Mouse (Mus musculus) limb, embryonic 10.5 days (tissue): Measurements from ENCODE around the gene Yae1d1. TPM values are rescaled to one million over a fixed set of nuclear protein-coding genes. Genes with fewer than 3 reads are reported as not detected.
"Not testable (repeated sequence)": the region's sequence is repeated elsewhere in the genome, so short reads cannot be mapped to it uniquely, and the experiment has no call there.

Experiments used
- DNase-seq: peaks from one replicate; pipeline ENCODE4 v3.0.0-alpha.2; 2017; ENCODE audit warnings: low spot score
- H3K27ac ChIP-seq: fragments of 300-500 bp; sonication (generic); 2 replicates; pipeline ENCODE4 v1.5.1; 2016; ENCODE audit warnings: mild to moderate bottlenecking
- H3K27me3 ChIP-seq: fragments of 300-500 bp; sonication (generic); 2 replicates; pipeline ENCODE4 v1.6.1; 2016; ENCODE audit warnings: low read depth, mild to moderate bottlenecking; ENCODE audit not compliant: poor library complexity, severe bottlenecking
- H3K36me3 ChIP-seq: fragments of 300-500 bp; sonication (generic); 2 replicates; pipeline ENCODE4 v1.6.1; 2016; ENCODE audit warnings: mild to moderate bottlenecking, moderate library complexity
- H3K4me1 ChIP-seq: fragments of 300-500 bp; sonication (generic); 2 replicates; pipeline ENCODE4 v1.6.1; 2016
- H3K4me3 ChIP-seq: fragments of 300-500 bp; sonication (generic); 2 replicates; pipeline ENCODE4 v1.5.1; 2016; ENCODE audit warnings: mild to moderate bottlenecking, moderate library complexity
- H3K9me3 ChIP-seq: fragments of 300-500 bp; sonication (generic); replicated peaks from 2 replicates; pipeline ENCODE4 v1.6.1; 2016; ENCODE audit warnings: mild to moderate bottlenecking
- WGBS: fragments of 180-500 bp; shearing (Covaris S2); methylation state at CpG from one replicate; pipeline ENCODE4 v1.1.7; 2016; 5-methylcytosine and 5-hydroxymethylcytosine counted together
- polyA plus RNA-seq: library from polyadenylated mRNA; unstranded; fragments of >200 nt; fragmentation: Nextera tagmentation; extraction: Ambion mirVana; gene quantifications from 2 replicates; pipeline ENCODE4 v1.2.1, GENCODE M21; 2016

The Yae1d1 gene
- polyA plus RNA-seq, 1 experiment from 2014 or later: 87.6 TPM

DNA sequence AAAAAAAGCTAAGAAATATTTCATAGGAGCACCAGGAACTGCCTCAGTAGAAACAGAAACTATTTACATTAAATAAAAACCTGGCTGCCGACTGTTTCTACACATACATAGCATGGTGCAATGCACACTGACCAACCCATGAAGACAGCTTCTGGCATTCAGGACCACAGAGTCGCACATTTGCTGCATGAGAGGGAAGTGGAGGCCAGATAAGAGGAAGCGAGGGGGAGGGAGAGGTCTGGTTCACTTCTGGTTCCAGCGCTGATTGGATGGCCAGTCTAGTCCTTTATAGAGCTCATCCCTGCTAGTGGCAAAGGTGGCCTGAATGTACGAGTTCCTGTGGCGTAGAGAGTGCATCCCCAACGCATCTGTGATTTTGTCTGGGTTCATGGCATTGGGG is 32.5 kb downstream of the Yae1d1 start:
- Histone ChIP-seq H3K27ac (no peak overlapping the region), H3K4me3 (no peak overlapping the region), H3K36me3 (no peaks in the 10 kb centered on the region), H3K9me3 (no peaks in the 10 kb centered on the region), H3K4me1 (no peaks in the 10 kb centered on the region), H3K27me3 (no peaks in the 10 kb centered on the region)
- no peak for DNase-seq
- WGBS: 88% methylated on average over 7 of the region's 7 CpGs

- Histone ChIP-seq H3K27ac (no peak overlapping the region), H3K4me3 (no peak overlapping the region), H3K4me1 (no peaks in the 10 kb centered on the region), H3K9me3 (no peaks in the 10 kb centered on the region), H3K27me3 (no peaks in the 10 kb centered on the region), H3K36me3 (no peaks in the 10 kb centered on the region)
- 69% methylated on average over 1 of the region's 1 CpGs for WGBS
- no peak for DNase-seq
Measured at GRCm38 (mm10) chr13:17954282-17954681, 38.9 kb downstream of the Yae1d1 start.

- H3K4me1 ChIP-seq, H3K36me3 ChIP-seq, H3K4me3 ChIP-seq, H3K27me3 ChIP-seq, DNase-seq, H3K27ac ChIP-seq, H3K9me3 ChIP-seq: not testable (repeated sequence)
- 94% methylated on average over 8 of the region's 8 CpGs for WGBS
Measured at GRCm38 (mm10) chr13:17950581-17950980, 42.6 kb downstream of the Yae1d1 start.

- no peak overlapping the region for H3K4me3 ChIP-seq
- no peaks in the 10 kb centered on the region for H3K9me3 ChIP-seq
- WGBS: 79% methylated on average over 18 of the region's 18 CpGs
- H3K27me3 ChIP-seq: 0 out of 2 replicates have a peak, but pooled peaks cover 4% of the 10 kb centered on the region
- no peaks in the 10 kb centered on the region for H3K36me3 ChIP-seq
- no peak for DNase-seq
- H3K4me1 ChIP-seq: peaks cover 4% of the 10 kb centered on the region; the same call in 1 of the 2 replicates
- H3K27ac ChIP-seq: no peak overlapping the region
Measured at GRCm38 (mm10) chr13:17949555-17949954, 43.6 kb downstream of the Yae1d1 start.

GRCm38 (mm10) chr13:17944078-17944917 is 48.9 kb downstream of the Yae1d1 start, which contains the start of gene Rala:
Gene Rala (minus strand): TSS chr13:17944239.
- DNase-seq: peak; percentile 93

GRCm38 (mm10) chr13:17943306-17944077 is 49.7 kb downstream of the Yae1d1 start:
- no peaks in the 10 kb centered on the region for H3K27me3 ChIP-seq
- H3K27ac ChIP-seq: peak overlapping the region; percentile 99
- DNase-seq: peak; percentile 51
- peaks cover 16% of the 10 kb centered on the region for H3K4me1 ChIP-seq
- under 1% methylated on average over 70 of the region's 70 CpGs for WGBS
- H3K4me3 ChIP-seq: peak overlapping the region; percentile 97
- H3K9me3 ChIP-seq: no peaks in the 10 kb centered on the region
- H3K36me3 ChIP-seq: 0 out of 2 replicates have a peak, but pooled peaks cover 6% of the 10 kb centered on the region

More at GRCm38 (mm10) chr13:17944078-17944917, 48.9 kb downstream of the Yae1d1 start, which contains the start of gene Rala:
- Histone ChIP-seq H3K27me3 (0 out of 2 replicates have a peak, but pooled peaks cover 4% of the 10 kb centered on the region), H3K27ac (peak within 1 kb of the TSS; percentile 99), H3K9me3 (no peaks in the 10 kb centered on the region), H3K36me3 (0 out of 2 replicates have a peak, but pooled peaks cover 6% of the 10 kb centered on the region), H3K4me3 (peak within 1 kb of the TSS; percentile 97), H3K4me1 (peaks cover 16% of the 10 kb centered on the region)
- 10% methylated on average over 68 of the region's 69 CpGs for WGBS

GRCm38 (mm10) chr13:17942338-17942737 is 50.8 kb downstream of the Yae1d1 start:
- 72% methylated on average over 6 of the region's 6 CpGs for WGBS
- H3K4me3 ChIP-seq: no peak overlapping the region
- H3K36me3 ChIP-seq: 0 out of 2 replicates have a peak, but pooled peaks cover 6% of the 10 kb centered on the region
- DNase-seq: no peak
- no peak overlapping the region for H3K27ac ChIP-seq
- H3K27me3 ChIP-seq: no peaks in the 10 kb centered on the region
- no peaks in the 10 kb centered on the region for H3K9me3 ChIP-seq
- peaks cover 16% of the 10 kb centered on the region for H3K4me1 ChIP-seq

Other genes starting within 250 kb of the Yae1d1 start
- 14.4 and 15.5 TPM in 2 replicates for gene Cdk13, start 188.3 kb downstream of the Yae1d1 start, polyA plus RNA-seq
- gene Rala, start 49.1 kb downstream of the Yae1d1 start, polyA plus RNA-seq: 105 and 108 TPM in 2 replicates